Mouse (Mus musculus): ENCODE measurements around the gene Hgd. TPM values are rescaled to one million over a fixed set of nuclear protein-coding genes. Genes with fewer than 3 reads are reported as not detected.

The Hgd gene
- polyA plus RNA-seq, 1 experiment from 2014 or later, result 0.11 TPM

- Histone ChIP-seq H3K4me1 (replicated peaks; ENCODE audit: control insufficient read depth, insufficient read depth, low read length) (peaks cover 3% of the 10 kb centered on the region; the same call in 1 of the 2 replicates), H3K27me3 (replicated peaks; ENCODE audit: control insufficient read depth, insufficient read depth, low read length) (no peaks in the 10 kb centered on the region), H3K4me2 (ENCODE audit: low read length) (peak overlapping the region; percentile 62), H3K9ac (ENCODE audit: low read length) (peak overlapping the region; percentile 16; the same call in 1 of the 2 replicates), H3K36me3 (ENCODE audit: control insufficient read depth, insufficient read depth, low read length) (no peaks in the 10 kb centered on the region), H3K9me3 (ENCODE audit: control insufficient read depth, low read length) (no peaks in the 10 kb centered on the region), H3K4me3 (ENCODE audit: low read depth, low read length) (peak overlapping the region; percentile 33), H3K27ac (ENCODE audit: low read depth) (no peak overlapping the region; the same call in 1 of the 2 replicates)
- ATAC-seq (replicated peaks; ENCODE audit: low FRiP score, low TSS enrichment, low read depth) (peak; percentile 64; the same call in 1 of the 2 replicates), DNase-seq (ENCODE audit: low spot score) (peak; percentile 72)
- 6% methylated on average over 25 of the region's 25 CpGs for WGBS
Observed at GRCm38 (mm10) chr16:37584218-37585035, 4.5 kb downstream of the Hgd start.

GRCm38 (mm10) chr16:37585129-37585563, 5.2 kb downstream of the Hgd start:
- H3K36me3 ChIP-seq (ENCODE audit: control insufficient read depth, insufficient read depth, low read length), result no peaks in the 10 kb centered on the region
- peaks cover 3% of the 10 kb centered on the region; the same call in 1 of the 2 replicates for H3K4me1 ChIP-seq (replicated peaks; ENCODE audit: control insufficient read depth, insufficient read depth, low read length)
- 67% methylated on average over 8 of the region's 8 CpGs for WGBS
- H3K27ac ChIP-seq (ENCODE audit: low read depth), result no peak overlapping the region
- no peak overlapping the region; the same call in 1 of the 2 replicates for H3K9ac ChIP-seq (ENCODE audit: low read length)
- H3K9me3 ChIP-seq (ENCODE audit: control insufficient read depth, low read length), result no peaks in the 10 kb centered on the region
- ATAC-seq (replicated peaks; ENCODE audit: low FRiP score, low TSS enrichment, low read depth) (no peak), DNase-seq (ENCODE audit: low spot score) (no peak)
- no peaks in the 10 kb centered on the region for H3K27me3 ChIP-seq (replicated peaks; ENCODE audit: control insufficient read depth, insufficient read depth, low read length)
- no peak overlapping the region for H3K4me3 ChIP-seq (ENCODE audit: low read depth, low read length)
- H3K4me2 ChIP-seq (ENCODE audit: low read length), result peak overlapping the region; percentile 62; the same call in 1 of the 2 replicates

DNA sequence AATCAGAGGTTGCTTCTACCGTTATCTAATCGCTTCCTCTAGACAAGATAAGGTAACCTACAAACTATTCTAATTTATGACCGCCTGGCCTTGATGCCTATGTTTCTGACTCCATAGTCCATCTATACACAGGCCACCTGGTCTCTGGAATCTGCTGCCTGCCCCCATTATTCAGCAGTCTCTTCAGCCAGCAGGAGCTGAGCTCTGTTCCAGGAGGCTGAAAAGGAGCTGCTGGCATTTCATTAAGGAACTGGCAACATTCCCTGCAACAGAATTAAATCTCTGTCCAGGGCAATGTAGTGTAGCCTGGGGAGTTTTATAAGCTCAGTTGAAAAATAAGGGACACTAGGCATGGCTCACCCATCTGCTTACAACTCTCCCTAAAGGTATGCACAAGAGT, 11.0 kb downstream of the Hgd start:
- Histone ChIP-seq H3K4me3 (ENCODE audit: low read depth, low read length) (no peak overlapping the region), H3K4me1 (replicated peaks; ENCODE audit: control insufficient read depth, insufficient read depth, low read length) (no peaks in the 10 kb centered on the region), H3K9ac (ENCODE audit: low read length) (no peak overlapping the region), H3K4me2 (ENCODE audit: low read length) (no peak overlapping the region), H3K36me3 (ENCODE audit: control insufficient read depth, insufficient read depth, low read length) (no peaks in the 10 kb centered on the region), H3K27me3 (replicated peaks; ENCODE audit: control insufficient read depth, insufficient read depth, low read length) (no peaks in the 10 kb centered on the region), H3K27ac (ENCODE audit: low read depth) (no peak overlapping the region), H3K9me3 (ENCODE audit: control insufficient read depth, low read length) (no peaks in the 10 kb centered on the region)
- no peak for DNase-seq (ENCODE audit: low spot score)
- no peak for ATAC-seq (replicated peaks; ENCODE audit: low FRiP score, low TSS enrichment, low read depth)
- WGBS, result 74% methylated on average over 3 of the region's 3 CpGs

- no peak for DNase-seq (ENCODE audit: low spot score)
- Histone ChIP-seq H3K9ac (ENCODE audit: low read length) (no peak overlapping the region), H3K36me3 (ENCODE audit: control insufficient read depth, insufficient read depth, low read length) (no peaks in the 10 kb centered on the region), H3K4me2 (ENCODE audit: low read length) (no peak overlapping the region), H3K27me3 (replicated peaks; ENCODE audit: control insufficient read depth, insufficient read depth, low read length) (no peaks in the 10 kb centered on the region), H3K4me3 (ENCODE audit: low read depth, low read length) (no peak overlapping the region), H3K9me3 (ENCODE audit: control insufficient read depth, low read length) (no peaks in the 10 kb centered on the region), H3K4me1 (replicated peaks; ENCODE audit: control insufficient read depth, insufficient read depth, low read length) (no peaks in the 10 kb centered on the region), H3K27ac (ENCODE audit: low read depth) (no peak overlapping the region)
- WGBS, result 93% methylated on average over 8 of the region's 8 CpGs
- ATAC-seq (replicated peaks; ENCODE audit: low FRiP score, low TSS enrichment, low read depth), result no peak
Observed at GRCm38 (mm10) chr16:37591551-37591950, 11.6 kb downstream of the Hgd start.

DNA sequence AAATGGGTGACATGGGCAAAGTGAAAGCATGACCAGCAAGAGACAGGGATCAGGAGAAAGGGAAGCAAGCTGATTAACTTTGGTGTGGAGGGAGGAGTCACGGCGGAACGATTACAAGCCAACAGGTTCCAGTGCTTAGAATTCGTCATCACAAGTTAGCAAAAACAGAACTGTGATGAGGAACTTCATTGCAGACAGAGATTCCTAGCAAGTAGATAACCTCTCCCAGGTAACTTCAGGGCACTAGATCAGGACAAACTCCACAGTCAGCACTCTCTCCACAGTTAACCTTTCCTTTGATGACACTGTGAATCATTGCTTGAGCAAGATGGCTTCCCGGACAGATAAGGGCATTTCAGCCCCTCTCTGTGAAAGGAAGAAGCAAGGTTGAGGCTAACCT, 17.5 kb downstream of the Hgd start:
- H3K27me3 ChIP-seq (replicated peaks; ENCODE audit: control insufficient read depth, insufficient read depth, low read length), result no peaks in the 10 kb centered on the region
- DNase-seq (ENCODE audit: low spot score) (peak; percentile 47), ATAC-seq (replicated peaks; ENCODE audit: low FRiP score, low TSS enrichment, low read depth) (no peak)
- no peak overlapping the region for H3K4me2 ChIP-seq (ENCODE audit: low read length)
- no peak overlapping the region for H3K4me3 ChIP-seq (ENCODE audit: low read depth, low read length)
- 61% methylated on average over 5 of the region's 5 CpGs for WGBS
- no peaks in the 10 kb centered on the region for H3K36me3 ChIP-seq (ENCODE audit: control insufficient read depth, insufficient read depth, low read length)
- no peak overlapping the region for H3K27ac ChIP-seq (ENCODE audit: low read depth)
- H3K9me3 ChIP-seq (ENCODE audit: control insufficient read depth, low read length), result no peaks in the 10 kb centered on the region
- H3K9ac ChIP-seq (ENCODE audit: low read length), result no peak overlapping the region
- no peaks in the 10 kb centered on the region for H3K4me1 ChIP-seq (replicated peaks; ENCODE audit: control insufficient read depth, insufficient read depth, low read length)

- Histone ChIP-seq H3K4me3 (ENCODE audit: low read depth, low read length) (no peak overlapping the region), H3K27ac (ENCODE audit: low read depth) (no peak overlapping the region), H3K27me3 (replicated peaks; ENCODE audit: control insufficient read depth, insufficient read depth, low read length) (no peaks in the 10 kb centered on the region), H3K4me2 (ENCODE audit: low read length) (no peak overlapping the region), H3K9ac (ENCODE audit: low read length) (no peak overlapping the region), H3K36me3 (ENCODE audit: control insufficient read depth, insufficient read depth, low read length) (no peaks in the 10 kb centered on the region), H3K4me1 (replicated peaks; ENCODE audit: control insufficient read depth, insufficient read depth, low read length) (no peaks in the 10 kb centered on the region), H3K9me3 (ENCODE audit: control insufficient read depth, low read length) (no peaks in the 10 kb centered on the region)
- WGBS, result 77% methylated on average over 7 of the region's 7 CpGs
- ATAC-seq (replicated peaks; ENCODE audit: low FRiP score, low TSS enrichment, low read depth), result no peak
- DNase-seq (ENCODE audit: low spot score), result peak; percentile 36
Observed at GRCm38 (mm10) chr16:37598463-37598862, 18.5 kb downstream of the Hgd start.

DNA sequence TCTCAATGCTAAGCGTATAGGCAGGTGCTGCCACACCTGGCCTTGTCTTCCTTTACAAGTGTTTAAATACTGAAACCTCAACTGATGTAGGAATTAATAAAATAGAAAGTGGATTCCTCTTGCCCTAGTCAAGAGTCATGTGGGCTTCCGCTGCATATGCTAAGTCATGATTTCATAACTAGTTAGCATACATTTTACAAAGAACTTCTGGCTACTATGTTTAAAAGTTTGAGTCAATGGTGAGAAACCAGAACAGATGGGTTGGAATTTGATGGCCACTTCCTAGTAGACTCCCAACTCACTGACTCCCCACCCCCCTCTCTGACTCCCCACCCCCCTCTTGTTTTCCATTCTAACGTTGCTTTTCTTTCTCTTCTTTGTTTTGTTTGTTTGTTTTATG, 19.4 kb downstream of the Hgd start:
- ATAC-seq (replicated peaks; ENCODE audit: low FRiP score, low TSS enrichment, low read depth) (no peak), DNase-seq (ENCODE audit: low spot score) (peak; percentile 27)
- Histone ChIP-seq H3K4me2 (ENCODE audit: low read length) (no peak overlapping the region), H3K9ac (ENCODE audit: low read length) (no peak overlapping the region), H3K4me3 (ENCODE audit: low read depth, low read length) (no peak overlapping the region), H3K4me1 (replicated peaks; ENCODE audit: control insufficient read depth, insufficient read depth, low read length) (no peaks in the 10 kb centered on the region), H3K27ac (ENCODE audit: low read depth) (no peak overlapping the region), H3K9me3 (ENCODE audit: control insufficient read depth, low read length) (no peaks in the 10 kb centered on the region), H3K36me3 (ENCODE audit: control insufficient read depth, insufficient read depth, low read length) (no peaks in the 10 kb centered on the region), H3K27me3 (replicated peaks; ENCODE audit: control insufficient read depth, insufficient read depth, low read length) (no peaks in the 10 kb centered on the region)
- WGBS, result 79% methylated on average over 3 of the region's 3 CpGs

DNA sequence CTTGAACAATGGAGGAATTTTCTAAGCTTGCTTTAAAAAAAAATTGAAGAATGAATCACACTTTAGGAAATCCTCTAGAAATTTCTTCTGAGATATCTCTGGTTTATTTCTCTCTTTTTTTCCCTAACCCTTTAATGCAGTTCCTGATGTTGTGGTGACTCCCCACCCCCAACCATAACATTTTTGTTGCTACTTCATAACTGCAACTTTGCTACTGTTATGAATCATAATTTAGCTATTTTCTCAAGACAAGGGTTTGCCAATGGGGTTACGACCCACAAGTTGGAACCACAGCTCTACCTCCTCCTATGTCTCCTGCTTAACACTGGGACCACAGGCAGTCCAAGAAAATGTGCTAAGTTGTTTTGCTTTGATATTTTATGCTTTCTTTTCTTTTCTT, 23.5 kb downstream of the Hgd start:
- no peaks in the 10 kb centered on the region for H3K36me3 ChIP-seq (ENCODE audit: control insufficient read depth, insufficient read depth, low read length)
- WGBS, result 98% methylated on average over 1 of the region's 1 CpGs
- ATAC-seq (replicated peaks; ENCODE audit: low FRiP score, low TSS enrichment, low read depth), result no peak

DNA sequence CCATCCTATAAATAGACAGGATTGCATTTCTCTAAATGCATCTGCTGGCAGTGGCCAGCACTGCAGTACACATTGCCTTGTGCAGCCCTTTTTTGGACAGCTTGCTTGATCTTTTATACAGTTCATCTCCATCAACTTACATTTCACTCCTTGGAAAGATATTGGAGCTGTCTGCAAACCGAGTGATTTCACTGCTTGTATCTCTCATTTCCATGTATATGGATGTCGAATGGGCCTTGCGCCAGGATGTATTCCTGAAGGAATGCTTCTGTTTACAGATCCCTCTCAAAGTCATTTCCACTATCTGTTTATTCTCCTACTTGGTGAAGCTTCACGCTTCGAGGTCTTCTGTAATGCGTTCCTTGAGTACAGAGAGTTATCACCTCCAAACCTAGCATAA, 24.3 kb downstream of the Hgd start:
- H3K27ac ChIP-seq (ENCODE audit: low read depth), result no peak overlapping the region
- H3K27me3 ChIP-seq (replicated peaks; ENCODE audit: control insufficient read depth, insufficient read depth, low read length), result no peaks in the 10 kb centered on the region
- ATAC-seq (replicated peaks; ENCODE audit: low FRiP score, low TSS enrichment, low read depth) (no peak), DNase-seq (ENCODE audit: low spot score) (no peak)
- WGBS, result 55% methylated on average over 6 of the region's 6 CpGs
- H3K4me2 ChIP-seq (ENCODE audit: low read length), result no peak overlapping the region
- H3K4me1 ChIP-seq (replicated peaks; ENCODE audit: control insufficient read depth, insufficient read depth, low read length), result no peaks in the 10 kb centered on the region
- H3K9me3 ChIP-seq (ENCODE audit: control insufficient read depth, low read length), result no peaks in the 10 kb centered on the region
- H3K9ac ChIP-seq (ENCODE audit: low read length), result no peak overlapping the region
- H3K4me3 ChIP-seq (ENCODE audit: low read depth, low read length), result no peak overlapping the region
- no peaks in the 10 kb centered on the region for H3K36me3 ChIP-seq (ENCODE audit: control insufficient read depth, insufficient read depth, low read length)

More for the DNA sequence above, 23.5 kb downstream of the Hgd start:
- Histone ChIP-seq H3K9me3 (ENCODE audit: control insufficient read depth, low read length) (no peaks in the 10 kb centered on the region), H3K27me3 (replicated peaks; ENCODE audit: control insufficient read depth, insufficient read depth, low read length) (no peaks in the 10 kb centered on the region), H3K27ac (ENCODE audit: low read depth) (no peak overlapping the region), H3K4me2 (ENCODE audit: low read length) (no peak overlapping the region), H3K4me1 (replicated peaks; ENCODE audit: control insufficient read depth, insufficient read depth, low read length) (no peaks in the 10 kb centered on the region), H3K9ac (ENCODE audit: low read length) (no peak overlapping the region), H3K4me3 (ENCODE audit: low read depth, low read length) (no peak overlapping the region)
- DNase-seq (ENCODE audit: low spot score), result no peak
